9 mouse cellular contexts compared by ENCODE assay signal in the genomic region with DNA sequence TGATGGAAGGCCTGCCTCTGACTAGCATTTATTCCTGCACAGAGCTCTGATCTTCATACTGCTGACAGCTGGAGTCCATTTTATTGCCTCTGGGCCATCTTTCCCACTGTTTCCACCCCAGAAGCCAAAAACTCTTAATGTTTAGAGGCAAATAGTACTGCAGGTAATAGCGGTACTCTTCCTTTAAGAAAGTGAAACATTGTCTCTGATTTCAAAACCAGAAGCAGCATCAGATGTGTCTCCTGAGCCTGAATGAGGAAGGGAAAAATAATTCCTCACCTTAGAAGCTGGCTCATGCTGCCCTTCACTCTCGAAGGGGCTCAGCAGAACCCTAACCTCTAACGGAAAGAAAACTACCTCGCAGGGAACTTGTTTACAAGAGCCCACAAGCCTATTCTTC. TPM values are rescaled to one million over a fixed set of nuclear protein-coding genes. Genes with fewer than 3 reads are reported as not detected.
A peak's percentile ranks its signal among the peaks of the same experiment; 100 is the strongest.
DNase-seq lines count a peak whose midpoint lies in the region; ATAC-seq lines count a peak whose summit lies in the region.
"Had no signal": no experiment of that assay in that cellular context is flagged by ENCODE, and none has a peak within 500 bp of the region (broad histone marks: within the 10 kb centered on the region; RNA-seq: fewer than 3 reads in every experiment).

No protein-coding gene starts in this region.

- DNase-seq in heart, adult 18-20 months: no peak
- no peak for DNase-seq in lung, postnatal 25 days (ENCODE audit: low spot score)
- no peak for DNase-seq in embryonic facial prominence, embryonic 10.5 days (ENCODE audit: low spot score)
- DNase-seq in embryo, embryonic 9.5 days (ENCODE audit: extremely low spot score): no peak
- DNase-seq: gastrocnemius, postnatal 36 days had no signal

- 92% methylated on average over 4 of the region's 4 CpGs for WGBS in heart, embryonic 13.5 days
- WGBS in lung, embryonic 16.5 days: 96% methylated on average over 4 of the region's 4 CpGs
- 99% methylated on average over 4 of the region's 4 CpGs for WGBS in embryonic facial prominence, embryonic 10.5 days
- WGBS in liver, embryonic 15.5 days (ENCODE audit: insufficient replicate concordance): 82% methylated on average over 4 of the region's 4 CpGs

- no peaks in the 10 kb centered on the region for H3K27me3 ChIP-seq in heart, embryonic 13.5 days (replicated peaks)
- H3K27me3 ChIP-seq in lung, embryonic 16.5 days (ENCODE audit: control insufficient read depth, insufficient read depth, low read depth, low read length): no peaks in the 10 kb centered on the region
- H3K27me3 ChIP-seq in embryonic facial prominence, embryonic 10.5 days (replicated peaks; ENCODE audit: low read depth, poor library complexity, severe bottlenecking): no peaks in the 10 kb centered on the region
- no peaks in the 10 kb centered on the region for H3K27me3 ChIP-seq in liver, embryonic 15.5 days

- peak overlapping the region; percentile 84; the same call in 1 of the 2 replicates for H3K4me3 ChIP-seq in heart, embryonic 13.5 days
- no peak overlapping the region; the same call in 1 of the 2 replicates for H3K4me3 ChIP-seq in lung, embryonic 16.5 days (ENCODE audit: low read length)
- peak overlapping the region; percentile 79; the same call in 1 of the 2 replicates for H3K4me3 ChIP-seq in embryonic facial prominence, embryonic 10.5 days
- peak overlapping the region; percentile 68; the same call in 1 of the 2 replicates for H3K4me3 ChIP-seq in liver, embryonic 15.5 days (replicated peaks)

- peak overlapping the region; percentile 50; the same call in 1 of the 2 replicates for H3K9ac ChIP-seq in heart, embryonic 13.5 days
- no peak overlapping the region for H3K9ac ChIP-seq in lung, embryonic 16.5 days (ENCODE audit: low read length)
- no peak overlapping the region for H3K9ac ChIP-seq in liver, embryonic 15.5 days

- H3K27ac ChIP-seq in heart, embryonic 13.5 days (replicated peaks): no peak overlapping the region
- H3K27ac ChIP-seq in lung, embryonic 16.5 days (ENCODE audit: low read length): no peak overlapping the region
- no peak overlapping the region for H3K27ac ChIP-seq in embryonic facial prominence, embryonic 10.5 days (replicated peaks)
- H3K27ac ChIP-seq in liver, embryonic 15.5 days (replicated peaks): no peak overlapping the region
- H3K27ac ChIP-seq: macrophage had no signal

- H3K9me3 ChIP-seq in heart, embryonic 13.5 days: peaks cover 38% of the 10 kb centered on the region
- H3K9me3 ChIP-seq in lung, embryonic 16.5 days (ENCODE audit: control insufficient read depth, low read length): peaks cover 23% of the 10 kb centered on the region
- peaks cover 45% of the 10 kb centered on the region for H3K9me3 ChIP-seq in embryonic facial prominence, embryonic 10.5 days
- peaks cover 14% of the 10 kb centered on the region; the same call in 1 of the 2 replicates for H3K9me3 ChIP-seq in liver, embryonic 15.5 days (replicated peaks)

- H3K4me2 ChIP-seq in heart, embryonic 13.5 days: peak overlapping the region; percentile 78
- H3K4me2 ChIP-seq in lung, embryonic 16.5 days (ENCODE audit: low read depth, low read length): peak overlapping the region; percentile 74; the same call in 1 of the 2 replicates
- H3K4me2 ChIP-seq in liver, embryonic 15.5 days: peak overlapping the region; percentile 80; the same call in 1 of the 2 replicates

- H3K36me3 ChIP-seq in heart, embryonic 13.5 days: peaks cover 48% of the 10 kb centered on the region
- H3K36me3 ChIP-seq in lung, embryonic 16.5 days (ENCODE audit: control insufficient read depth, insufficient read depth, low read length): peaks cover 39% of the 10 kb centered on the region
- H3K36me3 ChIP-seq in embryonic facial prominence, embryonic 10.5 days (replicated peaks): peaks cover 50% of the 10 kb centered on the region
- H3K36me3 ChIP-seq in liver, embryonic 15.5 days (replicated peaks): peaks cover 44% of the 10 kb centered on the region

- 0 out of 2 replicates have a peak, but pooled peaks cover 7% of the 10 kb centered on the region for H3K4me1 ChIP-seq in heart, embryonic 13.5 days
- peaks cover 6% of the 10 kb centered on the region for H3K4me1 ChIP-seq in lung, embryonic 16.5 days (replicated peaks; ENCODE audit: control insufficient read depth, insufficient read depth, low read length)
- H3K4me1 ChIP-seq in embryonic facial prominence, embryonic 10.5 days: no peaks in the 10 kb centered on the region; the same call in 1 of the 2 replicates
- H3K4me1 ChIP-seq in liver, embryonic 15.5 days (replicated peaks): peaks cover 14% of the 10 kb centered on the region; the same call in 1 of the 2 replicates

- ATAC-seq in heart, embryonic 13.5 days (ENCODE audit: extremely low read depth, insufficient number of reproducible peaks, low FRiP score, low TSS enrichment): no peak
- ATAC-seq in lung, embryonic 16.5 days (ENCODE audit: low read depth): no peak
- ATAC-seq in liver, embryonic 15.5 days (ENCODE audit: insufficient read depth): no peak

RNA-seq across cellular contexts. Expression of a gene that starts 26.8 kb away (rescaled TPM):
- 37.7 and 45.5 TPM in 2 replicates for polyA plus RNA-seq in heart, embryonic 13.5 days (2015; fragmentation: Nextera tagmentation; extraction: Ambion mirVana)
- total RNA-seq in heart, adult 18-20 months (2021): 10 to 100 TPM; 37.8 to 44.2 TPM
- polyA plus RNA-seq in lung, embryonic 16.5 days (2015; fragmentation: Nextera tagmentation; extraction: Ambion mirVana): 43.7 and 45.7 TPM in 2 replicates
- polyA plus RNA-seq in embryonic facial prominence, embryonic 10.5 days (2016; fragmentation: Nextera tagmentation; extraction: Ambion mirVana): 48.5 and 57.1 TPM in 2 replicates
- polyA plus RNA-seq in liver, embryonic 15.5 days (2015; fragmentation: Nextera tagmentation; extraction: Ambion mirVana): 5.7 and 6.2 TPM in 2 replicates
